Mouse (Mus musculus): ENCODE data around the gene Ccl17. TPM values are rescaled to one million over a fixed set of nuclear protein-coding genes. Genes with fewer than 3 reads are reported as not detected.
A peak's percentile ranks its signal among the peaks of the same experiment; 100 is the strongest.

Ccl17 gene
- polyA plus RNA-seq, 1 experiment from 2014 or later, result not detected

DNA sequence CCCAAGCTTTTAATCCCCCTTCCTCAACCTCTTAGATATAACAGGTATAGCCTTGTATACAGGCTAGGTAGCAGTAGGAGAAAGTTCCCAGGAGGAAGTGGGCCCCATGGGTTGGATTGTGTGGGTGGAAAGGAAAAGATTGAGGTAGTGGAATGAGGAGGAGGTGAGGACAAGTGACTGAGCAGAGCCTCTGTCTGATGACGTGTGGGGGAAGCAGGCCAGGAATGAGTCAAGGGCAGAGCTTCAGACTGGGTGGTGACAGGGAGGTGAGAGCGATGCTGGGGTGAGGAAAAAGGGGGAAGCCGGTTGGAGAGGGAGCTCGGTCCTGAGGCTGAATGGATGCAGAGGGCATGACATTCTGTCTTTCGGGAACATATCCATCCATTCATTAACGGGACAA is 6.7 kb upstream of the Ccl17 start:
- no peak for ATAC-seq (ENCODE audit: low read depth)
- H3K4me1 ChIP-seq (ENCODE audit: control insufficient read depth, low read depth, low read length), result peaks cover 5% of the 10 kb centered on the region
- H3K9me3 ChIP-seq (replicated peaks; ENCODE audit: control insufficient read depth, low read length), result no peaks in the 10 kb centered on the region
- H3K4me3 ChIP-seq (ENCODE audit: low read depth, low read length), result no peak overlapping the region
- H3K4me2 ChIP-seq (ENCODE audit: low read depth, low read length), result no peak overlapping the region
- H3K27ac ChIP-seq (ENCODE audit: low read length), result no peak overlapping the region
- no peaks in the 10 kb centered on the region for H3K36me3 ChIP-seq (ENCODE audit: control insufficient read depth, insufficient read depth)
- H3K27me3 ChIP-seq (ENCODE audit: control insufficient read depth, insufficient read depth, low read depth, low read length), result peaks cover 14% of the 10 kb centered on the region
- no peak overlapping the region for H3K9ac ChIP-seq (ENCODE audit: low read depth, low read length)
- 56% methylated on average over 6 of the region's 6 CpGs for WGBS (ENCODE audit: insufficient replicate concordance)

DNA sequence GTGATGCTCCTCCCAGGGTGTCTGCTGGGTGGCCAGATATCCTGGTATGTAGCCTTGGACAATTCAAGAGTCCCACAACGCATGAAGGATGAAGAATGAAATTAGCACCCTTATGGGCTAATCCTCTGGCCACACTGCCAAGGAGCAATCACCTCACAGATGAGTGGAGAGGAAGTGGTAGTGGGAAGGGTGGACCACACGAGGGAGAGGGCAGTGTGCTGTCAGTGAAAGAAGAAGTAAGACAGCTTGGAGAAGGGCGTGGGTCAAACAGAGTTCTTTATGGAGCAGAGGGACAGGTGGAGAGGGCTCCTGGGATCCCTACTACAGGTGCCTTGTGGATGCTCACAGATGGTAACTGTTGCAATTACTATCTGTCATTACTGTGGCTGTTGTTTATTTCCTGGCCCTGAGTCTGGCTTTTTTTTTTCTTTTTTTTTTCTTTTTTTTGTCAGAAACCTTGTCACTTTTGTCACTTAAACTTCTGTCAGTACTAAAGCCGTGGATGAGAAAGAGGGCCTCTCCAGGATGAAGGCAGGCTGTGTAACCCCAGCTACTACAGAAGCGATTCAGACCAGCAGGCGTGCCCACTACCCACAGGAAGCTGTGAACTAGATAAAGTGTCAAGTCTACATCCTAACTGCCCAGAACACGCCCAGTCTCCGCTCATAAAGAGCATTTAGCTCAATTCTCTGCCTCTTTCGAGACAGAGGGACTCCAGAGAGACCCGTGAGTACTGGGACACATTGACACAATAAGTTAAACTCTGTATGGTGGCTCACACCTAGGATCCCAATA is 5.5 kb upstream of the Ccl17 start:
- no peak for ATAC-seq (ENCODE audit: low read depth)
- H3K9ac ChIP-seq (ENCODE audit: low read depth, low read length), result no peak overlapping the region
- peaks cover 5% of the 10 kb centered on the region for H3K4me1 ChIP-seq (ENCODE audit: control insufficient read depth, low read depth, low read length)
- no peak overlapping the region for H3K27ac ChIP-seq (ENCODE audit: low read length)
- no peak overlapping the region for H3K4me2 ChIP-seq (ENCODE audit: low read depth, low read length)
- no peaks in the 10 kb centered on the region for H3K36me3 ChIP-seq (ENCODE audit: control insufficient read depth, insufficient read depth)
- H3K9me3 ChIP-seq (replicated peaks; ENCODE audit: control insufficient read depth, low read length), result no peaks in the 10 kb centered on the region
- 10% methylated on average over 10 of the region's 10 CpGs for WGBS (ENCODE audit: insufficient replicate concordance)
- H3K27me3 ChIP-seq (ENCODE audit: control insufficient read depth, insufficient read depth, low read depth, low read length), result peaks cover 14% of the 10 kb centered on the region
- no peak overlapping the region for H3K4me3 ChIP-seq (ENCODE audit: low read depth, low read length)

DNA sequence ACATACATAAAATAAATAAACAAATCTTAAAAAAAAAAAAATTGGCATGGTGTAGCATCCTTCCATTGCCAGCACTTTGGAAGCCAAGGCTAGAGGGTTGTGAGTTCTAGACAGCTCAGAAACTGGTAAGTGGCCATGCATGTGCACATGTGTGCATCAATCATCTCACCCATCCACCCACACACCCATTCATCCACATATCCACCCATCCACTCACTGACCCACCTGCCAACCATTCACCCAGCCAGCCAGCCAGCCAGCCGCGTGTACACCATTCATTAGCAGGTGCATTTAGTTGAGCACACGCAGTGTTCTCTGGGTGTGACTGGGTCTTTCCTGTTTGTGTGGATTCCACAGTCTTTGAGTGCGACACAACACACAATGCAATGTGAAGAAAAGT is 4.4 kb upstream of the Ccl17 start:
- H3K4me1 ChIP-seq (ENCODE audit: control insufficient read depth, low read depth, low read length), result peaks cover 5% of the 10 kb centered on the region
- 71% methylated on average over 4 of the region's 4 CpGs for WGBS (ENCODE audit: insufficient replicate concordance)
- H3K36me3 ChIP-seq (ENCODE audit: control insufficient read depth, insufficient read depth), result no peaks in the 10 kb centered on the region
- no peak for ATAC-seq (ENCODE audit: low read depth)
- H3K4me2 ChIP-seq (ENCODE audit: low read depth, low read length), result no peak overlapping the region
- no peak overlapping the region for H3K4me3 ChIP-seq (ENCODE audit: low read depth, low read length)
- H3K9ac ChIP-seq (ENCODE audit: low read depth, low read length), result no peak overlapping the region
- H3K27ac ChIP-seq (ENCODE audit: low read length), result no peak overlapping the region
- no peaks in the 10 kb centered on the region for H3K9me3 ChIP-seq (replicated peaks; ENCODE audit: control insufficient read depth, low read length)
- peaks cover 13% of the 10 kb centered on the region for H3K27me3 ChIP-seq (ENCODE audit: control insufficient read depth, insufficient read depth, low read depth, low read length)

DNA sequence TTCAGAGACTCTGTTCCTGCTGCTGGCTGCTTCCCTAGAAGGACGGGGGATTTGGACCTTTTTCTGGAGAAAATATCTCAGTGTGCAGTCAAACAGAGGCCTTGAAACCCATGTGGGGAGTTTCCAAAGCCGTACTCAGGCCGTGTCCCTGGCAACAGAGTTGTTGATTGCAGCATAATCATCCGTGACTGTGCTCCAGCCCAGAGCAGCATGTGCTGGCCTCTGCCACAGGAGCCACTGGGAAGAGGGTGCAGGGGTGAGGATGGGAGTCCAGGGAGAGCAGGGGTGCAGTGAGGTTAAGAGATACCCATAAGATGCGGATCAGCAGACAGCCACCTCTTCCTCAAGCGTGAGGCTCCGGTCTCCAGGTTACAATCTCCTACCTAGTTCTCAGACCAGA is 2.7 kb upstream of the Ccl17 start:
- ATAC-seq (ENCODE audit: low read depth), result no peak
- H3K36me3 ChIP-seq (ENCODE audit: control insufficient read depth, insufficient read depth), result no peaks in the 10 kb centered on the region
- no peak overlapping the region for H3K4me3 ChIP-seq (ENCODE audit: low read depth, low read length)
- peaks cover 8% of the 10 kb centered on the region for H3K27me3 ChIP-seq (ENCODE audit: control insufficient read depth, insufficient read depth, low read depth, low read length)
- no peaks in the 10 kb centered on the region for H3K9me3 ChIP-seq (replicated peaks; ENCODE audit: control insufficient read depth, low read length)
- H3K4me1 ChIP-seq (ENCODE audit: control insufficient read depth, low read depth, low read length), result peaks cover 5% of the 10 kb centered on the region
- H3K9ac ChIP-seq (ENCODE audit: low read depth, low read length), result no peak overlapping the region
- no peak overlapping the region for H3K27ac ChIP-seq (ENCODE audit: low read length)
- H3K4me2 ChIP-seq (ENCODE audit: low read depth, low read length), result no peak overlapping the region
- 58% methylated on average over 7 of the region's 7 CpGs for WGBS (ENCODE audit: insufficient replicate concordance)

DNA sequence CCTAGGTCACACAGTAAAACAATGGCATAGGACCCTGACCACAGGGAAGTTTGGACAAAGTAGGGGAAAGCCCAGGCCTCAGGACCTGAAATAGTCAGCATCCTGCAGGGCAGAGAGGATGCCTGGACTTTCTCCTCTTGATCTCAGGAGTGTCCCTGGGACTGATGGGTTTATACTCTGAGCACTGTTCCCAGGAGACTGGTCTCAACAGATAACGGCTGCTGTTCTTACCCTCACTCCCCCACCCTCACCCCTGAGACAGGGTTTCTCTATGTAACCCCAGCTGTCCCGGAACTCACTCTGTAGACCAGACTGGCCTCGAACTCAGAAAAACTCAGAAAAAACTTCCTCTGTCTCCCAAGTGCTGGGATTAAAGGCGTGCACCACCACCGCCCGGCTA is 1.9 kb upstream of the Ccl17 start:
- Histone ChIP-seq H3K4me3 (ENCODE audit: low read depth, low read length) (no peak overlapping the region), H3K27ac (ENCODE audit: low read length) (no peak overlapping the region), H3K27me3 (ENCODE audit: control insufficient read depth, insufficient read depth, low read depth, low read length) (peaks cover 8% of the 10 kb centered on the region), H3K36me3 (ENCODE audit: control insufficient read depth, insufficient read depth) (no peaks in the 10 kb centered on the region), H3K9ac (ENCODE audit: low read depth, low read length) (no peak overlapping the region), H3K4me1 (ENCODE audit: control insufficient read depth, low read depth, low read length) (peaks cover 5% of the 10 kb centered on the region), H3K9me3 (replicated peaks; ENCODE audit: control insufficient read depth, low read length) (no peaks in the 10 kb centered on the region), H3K4me2 (ENCODE audit: low read depth, low read length) (no peak overlapping the region)
- WGBS (ENCODE audit: insufficient replicate concordance), result 49% methylated on average over 6 of the region's 6 CpGs
- ATAC-seq (ENCODE audit: low read depth), result no peak

DNA sequence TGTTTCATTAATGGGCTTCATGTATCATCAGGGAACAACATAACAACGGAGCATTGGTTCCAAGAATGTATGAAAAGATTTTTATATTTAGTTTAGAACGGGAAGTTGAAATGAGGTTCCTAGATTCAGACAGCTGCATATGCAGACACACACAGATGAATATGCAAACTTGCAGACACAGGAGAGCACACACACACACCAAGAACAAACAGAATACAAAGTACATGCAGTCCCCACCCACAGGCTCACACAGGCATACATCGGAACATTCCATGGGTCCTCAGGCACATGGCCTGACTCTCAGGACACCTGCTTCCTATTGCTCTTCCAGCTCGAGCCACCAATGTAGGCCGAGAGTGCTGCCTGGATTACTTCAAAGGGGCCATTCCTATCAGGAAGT is 602 bp downstream of the Ccl17 start:
- H3K4me2 ChIP-seq (ENCODE audit: low read depth, low read length), result no peak overlapping the region
- WGBS (ENCODE audit: insufficient replicate concordance), result 65% methylated on average over 5 of the region's 5 CpGs
- no peak for ATAC-seq (ENCODE audit: low read depth)
- no peak overlapping the region for H3K27ac ChIP-seq (ENCODE audit: low read length)
- no peaks in the 10 kb centered on the region for H3K27me3 ChIP-seq (ENCODE audit: control insufficient read depth, insufficient read depth, low read depth, low read length)
- H3K4me3 ChIP-seq (ENCODE audit: low read depth, low read length), result no peak overlapping the region
- no peaks in the 10 kb centered on the region; the same call in 1 of the 2 replicates for H3K4me1 ChIP-seq (ENCODE audit: control insufficient read depth, low read depth, low read length)
- H3K9ac ChIP-seq (ENCODE audit: low read depth, low read length), result no peak overlapping the region
- no peaks in the 10 kb centered on the region for H3K9me3 ChIP-seq (replicated peaks; ENCODE audit: control insufficient read depth, low read length)
- H3K36me3 ChIP-seq (ENCODE audit: control insufficient read depth, insufficient read depth), result no peaks in the 10 kb centered on the region

DNA sequence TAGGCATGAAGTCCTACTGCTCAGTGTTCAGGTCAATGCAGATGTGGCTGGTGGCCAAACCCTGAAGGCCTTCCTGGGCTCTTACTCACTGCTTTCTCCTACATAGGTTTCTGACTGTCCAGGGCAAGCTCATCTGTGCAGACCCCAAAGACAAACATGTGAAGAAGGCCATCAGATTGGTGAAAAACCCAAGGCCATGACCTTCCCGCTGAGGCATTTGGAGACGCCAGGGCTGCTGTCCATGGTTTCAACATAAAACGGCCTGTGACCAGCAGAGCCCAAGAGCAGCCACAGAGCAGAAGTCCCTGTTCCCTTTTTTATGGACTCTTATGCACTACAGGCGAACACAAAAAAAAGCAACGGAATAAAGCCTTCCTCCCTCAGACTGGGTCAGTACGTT is 1.4 kb downstream of the Ccl17 start:
- no peak overlapping the region for H3K27ac ChIP-seq (ENCODE audit: low read length)
- WGBS (ENCODE audit: insufficient replicate concordance), result 42% methylated on average over 6 of the region's 6 CpGs
- no peak for ATAC-seq (ENCODE audit: low read depth)

DNA sequence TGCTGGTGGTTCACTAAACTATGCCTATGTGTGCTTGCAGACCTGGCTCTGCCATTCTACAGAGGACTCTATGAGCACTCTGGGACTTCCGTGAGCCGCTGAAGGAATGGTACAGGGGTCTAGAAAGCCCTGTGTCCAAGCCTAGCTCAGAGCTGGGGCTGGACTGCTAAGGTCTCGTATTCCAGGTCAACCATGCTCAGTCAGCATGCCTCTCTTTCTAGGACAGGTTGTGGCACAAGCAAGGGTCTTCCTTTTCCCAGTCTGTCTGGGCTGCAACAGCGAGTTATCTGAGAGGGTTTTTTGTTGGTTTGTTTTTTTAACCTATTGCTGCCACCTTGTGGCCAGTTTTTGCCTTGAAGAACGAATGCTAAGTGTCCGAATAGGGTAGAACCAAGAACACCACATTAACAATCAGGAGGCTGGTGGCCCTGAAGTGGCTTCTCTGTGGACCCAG is 2.4 kb downstream of the Ccl17 start:
- Histone ChIP-seq H3K4me3 (ENCODE audit: low read depth, low read length) (no peak overlapping the region), H3K4me2 (ENCODE audit: low read depth, low read length) (no peak overlapping the region), H3K4me1 (ENCODE audit: control insufficient read depth, low read depth, low read length) (no peaks in the 10 kb centered on the region; the same call in 1 of the 2 replicates), H3K27ac (ENCODE audit: low read length) (no peak overlapping the region), H3K27me3 (ENCODE audit: control insufficient read depth, insufficient read depth, low read depth, low read length) (no peaks in the 10 kb centered on the region), H3K9me3 (replicated peaks; ENCODE audit: control insufficient read depth, low read length) (no peaks in the 10 kb centered on the region), H3K36me3 (ENCODE audit: control insufficient read depth, insufficient read depth) (no peaks in the 10 kb centered on the region), H3K9ac (ENCODE audit: low read depth, low read length) (no peak overlapping the region)
- peak; percentile 47 for ATAC-seq (ENCODE audit: low read depth)
- 32% methylated on average over 6 of the region's 6 CpGs for WGBS (ENCODE audit: insufficient replicate concordance)

More for the DNA sequence above, 1.4 kb downstream of the Ccl17 start:
- Histone ChIP-seq H3K4me2 (ENCODE audit: low read depth, low read length) (no peak overlapping the region), H3K9ac (ENCODE audit: low read depth, low read length) (no peak overlapping the region), H3K4me3 (ENCODE audit: low read depth, low read length) (no peak overlapping the region), H3K9me3 (replicated peaks; ENCODE audit: control insufficient read depth, low read length) (no peaks in the 10 kb centered on the region), H3K36me3 (ENCODE audit: control insufficient read depth, insufficient read depth) (no peaks in the 10 kb centered on the region), H3K27me3 (ENCODE audit: control insufficient read depth, insufficient read depth, low read depth, low read length) (no peaks in the 10 kb centered on the region), H3K4me1 (ENCODE audit: control insufficient read depth, low read depth, low read length) (no peaks in the 10 kb centered on the region; the same call in 1 of the 2 replicates)

DNA sequence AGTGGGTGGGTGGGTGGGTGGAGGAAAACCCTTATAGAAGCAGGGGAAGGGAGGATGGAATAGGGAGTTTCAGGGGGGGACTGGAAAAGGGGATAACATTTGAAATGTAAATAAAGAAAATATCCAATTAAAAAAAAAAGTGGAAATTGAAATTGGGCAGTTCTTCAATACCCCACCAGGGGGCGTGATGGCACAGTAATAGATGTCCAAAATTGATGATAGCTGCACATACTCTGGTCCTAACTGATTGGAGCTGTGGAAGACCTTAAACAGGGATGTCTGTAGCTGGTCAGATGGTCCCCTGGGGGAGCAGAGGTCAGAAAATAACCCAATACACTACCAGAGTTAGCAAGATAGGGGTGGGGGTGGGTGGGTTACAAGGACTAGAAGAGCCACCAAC is 4.3 kb downstream of the Ccl17 start:
- WGBS (ENCODE audit: insufficient replicate concordance), result 0% methylated on average over 1 of the region's 1 CpGs
- no peak overlapping the region for H3K4me2 ChIP-seq (ENCODE audit: low read depth, low read length)
- no peaks in the 10 kb centered on the region for H3K9me3 ChIP-seq (replicated peaks; ENCODE audit: control insufficient read depth, low read length)
- no peak for ATAC-seq (ENCODE audit: low read depth)
- no peaks in the 10 kb centered on the region for H3K36me3 ChIP-seq (ENCODE audit: control insufficient read depth, insufficient read depth)
- H3K4me3 ChIP-seq (ENCODE audit: low read depth, low read length), result no peak overlapping the region
- H3K4me1 ChIP-seq (ENCODE audit: control insufficient read depth, low read depth, low read length), result no peaks in the 10 kb centered on the region; the same call in 1 of the 2 replicates
- no peak overlapping the region for H3K27ac ChIP-seq (ENCODE audit: low read length)
- no peak overlapping the region for H3K9ac ChIP-seq (ENCODE audit: low read depth, low read length)
- no peaks in the 10 kb centered on the region for H3K27me3 ChIP-seq (ENCODE audit: control insufficient read depth, insufficient read depth, low read depth, low read length)

Measured in liver, embryonic 16.5 days (tissue).